Mouse (Mus musculus): ENCODE data around the gene Gas2l2.

GRCm38 (mm10) chr11:83421305-83421704, 8.0 kb downstream of the Gas2l2 start:
- no peak for TF ChIP-seq CTCF (conservative IDR thresholded peaks at IDR 0.05; ENCODE audit: low read length)
- no peak for TF ChIP-seq POU5F1 (IDR thresholded peaks at IDR 0.05; ENCODE audit: borderline replicate concordance, low read length)
- TF ChIP-seq NANOG (IDR thresholded peaks at IDR 0.05; ENCODE audit: borderline replicate concordance, low read length): no peak

All from E14TG2a.4 (cell line).